Mouse (Mus musculus) heart, postnatal 10 days (tissue): ENCODE measurements at regions not wholly inside any gene's neighbourhood (a gene's known extent, or its start where the extent isn't known, plus 50 kb on each side); places are given as distances from the start of the nearest gene placed in this dataset.

Experiments used
- DNase-seq, 2 experiments: peaks; one replicate each; pipeline ENCODE4 v3.0.0; 2021
- intact Hi-C: fragments of 180-260 bp; cut with DNase I; formaldehyde crosslinking; loops from one replicate; pipeline ENCODE4 v1.15.1; 2025

DNA sequence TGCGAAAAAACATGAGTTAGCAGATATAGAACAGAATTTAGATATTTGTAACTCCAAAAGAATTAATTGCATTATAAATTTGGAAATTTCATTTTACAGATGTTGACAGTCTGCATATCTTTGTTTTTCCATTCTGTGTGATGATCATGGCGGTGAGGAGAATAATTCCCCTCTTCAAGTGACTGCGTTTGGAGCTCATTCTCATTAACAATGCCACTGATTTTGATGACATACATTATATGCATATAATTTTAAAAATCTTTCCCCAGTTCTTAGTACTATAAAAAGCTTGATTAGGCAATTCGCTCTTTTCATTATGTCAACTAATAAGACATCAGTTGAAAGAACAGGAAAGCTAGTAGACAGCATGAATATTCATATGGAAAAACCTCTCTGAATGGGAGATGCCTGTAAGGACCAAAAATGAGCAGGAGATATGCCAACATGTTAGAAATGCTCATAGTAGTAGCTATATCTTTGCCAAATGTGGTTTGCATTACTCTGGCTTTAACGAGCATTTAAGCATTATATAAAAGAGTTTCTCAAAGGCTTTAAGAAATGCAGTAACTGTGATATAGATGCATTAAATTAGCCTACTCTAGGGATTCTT, 849.2 kb upstream of the Cldn34c4 start:
- no peak for DNase-seq
- intact Hi-C loops: no loop called here

GRCm38 (mm10) chrX:128577402-128577801, 841.0 kb upstream of the Cldn34c4 start:
- intact Hi-C loops: no loop called here

GRCm38 (mm10) chrX:128576269-128576871, 840.0 kb upstream of the Cldn34c4 start:
- intact Hi-C loops: no loop called here
- DNase-seq: peak in 1 of 2 experiments; percentile 1

More at GRCm38 (mm10) chrX:128577402-128577801, 841.0 kb upstream of the Cldn34c4 start:
- DNase-seq: no peak
